ENCODE assay signal across 16 mouse cellular contexts in genomic region chr2:79063641-79064040, GRCm38 (mm10).
"Had no signal": no experiment of that assay in that cellular context is flagged by ENCODE, and none has a peak within 500 bp of the region (broad histone marks: within the 10 kb centered on the region; RNA-seq: fewer than 3 reads in every experiment).

No protein-coding gene starts in this region.

- H3K4me3 ChIP-seq: neural tube, embryonic 12.5 days; neural tube, embryonic 13.5 days; neural tube, embryonic 15.5 days; stomach, embryonic 15.5 days had no signal

- H3K27ac ChIP-seq: neural tube, embryonic 12.5 days; neural tube, embryonic 13.5 days; neural tube, embryonic 15.5 days; stomach, embryonic 15.5 days; stomach, postnatal 0 days had no signal

- H3K36me3 ChIP-seq: neural tube, embryonic 12.5 days; neural tube, embryonic 13.5 days; neural tube, embryonic 15.5 days; stomach, embryonic 15.5 days had no signal

- DNase-seq: retina, postnatal 1 day; right cerebral cortex, adult 18-20 months; right cerebral cortex, postnatal 25 days; right cerebral cortex, postnatal 4 days; spleen, adult 18-20 months; thymus, adult 18-20 months; thymus, adult 2 months; thymus, postnatal 14 days; thymus, postnatal 25 days; thymus, postnatal 36 days; thymus, postnatal 4 days had no signal

- H3K9me3 ChIP-seq: neural tube, embryonic 12.5 days; neural tube, embryonic 13.5 days; neural tube, embryonic 15.5 days; stomach, embryonic 15.5 days had no signal

- H3K4me1 ChIP-seq: stomach, embryonic 15.5 days had no signal

- H3K9ac ChIP-seq: neural tube, embryonic 12.5 days; neural tube, embryonic 13.5 days; neural tube, embryonic 15.5 days; stomach, embryonic 15.5 days had no signal

- H3K27me3 ChIP-seq: neural tube, embryonic 12.5 days; neural tube, embryonic 13.5 days; neural tube, embryonic 15.5 days; stomach, embryonic 15.5 days had no signal
